Mouse (Mus musculus): Measurements from ENCODE around the gene Ttc13.

DNA sequence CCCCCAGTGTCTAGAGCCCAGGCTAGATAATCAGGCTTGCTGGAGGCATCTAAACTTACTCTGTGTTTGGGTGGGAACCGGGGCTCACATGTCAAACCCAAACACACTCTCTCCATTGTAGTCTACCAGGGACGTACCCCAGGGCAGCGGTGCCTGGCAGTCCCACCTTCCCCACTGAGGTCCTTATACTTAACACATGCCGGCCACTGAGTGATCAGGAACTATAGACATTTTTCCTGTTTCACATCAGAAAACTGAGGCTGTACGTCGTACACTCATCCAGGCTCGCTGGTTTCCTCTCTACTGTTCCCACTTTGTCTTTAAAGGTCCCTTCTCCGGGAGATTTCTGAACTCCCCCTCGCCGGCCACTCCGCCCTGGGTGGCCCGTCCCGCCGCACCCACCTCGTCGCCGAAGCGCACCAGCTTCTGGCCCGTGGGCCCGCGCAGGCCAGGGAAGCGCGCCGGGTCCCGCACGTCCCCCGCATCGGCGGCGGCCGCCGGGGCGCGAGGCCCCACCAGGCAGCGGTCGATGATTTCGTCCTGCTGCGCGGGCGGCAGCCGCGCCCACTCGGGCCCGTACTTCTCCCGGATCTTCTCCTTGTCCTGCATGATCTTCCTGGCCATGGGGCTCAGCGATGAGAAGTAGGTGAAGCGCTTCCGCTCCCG lies 59.2 kb downstream of the Ttc13 start:
- TF ChIP-seq USF1 (IDR thresholded peaks at IDR 0.05; ENCODE audit: low read depth) = no peak
- TF ChIP-seq CEBPB (IDR thresholded peaks at IDR 0.05; ENCODE audit: insufficient read depth, poor library complexity, severe bottlenecking) = no peak
- TF ChIP-seq POLR2A (IDR thresholded peaks at IDR 0.05; ENCODE audit: insufficient read length, low read depth) = no peak
- no peak for TF ChIP-seq MAX (IDR thresholded peaks at IDR 0.05; ENCODE audit: low read depth)
- TF ChIP-seq MYOD1 (IDR thresholded peaks at IDR 0.05; ENCODE audit: control insufficient read depth in 1 of 3, insufficient read length in 2 of 3, low read depth in 2 of 3) = no peak
